Mouse (Mus musculus) hindbrain, embryonic 12.5 days (tissue): Measurements from ENCODE around the gene Vps29. TPM values are rescaled to one million over a fixed set of nuclear protein-coding genes. Genes with fewer than 3 reads are reported as not detected.
"Not testable (repeated sequence)": the region's sequence is repeated elsewhere in the genome, so short reads cannot be mapped to it uniquely, and the experiment has no call there.

Experiments used
- ATAC-seq: fragments of 200-750 bp; cut with Nextera tagmentation; 2 replicates; pipeline ENCODE4 v1.8.0; 2017; ENCODE audit warnings: moderate TSS enrichment; ENCODE audit not compliant: low FRiP score
- H3K27ac ChIP-seq: fragments of 300-500 bp; sonication (generic); 2 replicates; pipeline ENCODE4 v1.5.1; 2016; ENCODE audit warnings: mild to moderate bottlenecking
- H3K27me3 ChIP-seq: fragments of 300-500 bp; sonication (generic); 2 replicates; pipeline ENCODE4 v1.6.1; 2016; ENCODE audit warnings: mild to moderate bottlenecking
- H3K36me3 ChIP-seq: fragments of 300-500 bp; sonication (generic); 2 replicates; pipeline ENCODE4 v1.6.1; 2016; ENCODE audit warnings: mild to moderate bottlenecking
- H3K4me1 ChIP-seq: fragments of 300-500 bp; sonication (generic); 2 replicates; pipeline ENCODE4 v1.6.1; 2016
- H3K4me2 ChIP-seq: fragments of 300-500 bp; sonication (generic); replicated peaks from 2 replicates; pipeline ENCODE4 v1.6.1; 2016; ENCODE audit warnings: mild to moderate bottlenecking
- H3K4me3 ChIP-seq: fragments of 300-500 bp; sonication (generic); 2 replicates; pipeline ENCODE4 v1.5.1; 2016; ENCODE audit warnings: mild to moderate bottlenecking
- H3K9ac ChIP-seq: fragments of 300-500 bp; sonication (generic); 2 replicates; pipeline ENCODE4 v1.6.1; 2016; ENCODE audit warnings: mild to moderate bottlenecking, moderate library complexity
- H3K9me3 ChIP-seq: fragments of 300-500 bp; sonication (generic); replicated peaks from 2 replicates; pipeline ENCODE4 v1.6.1; 2016; ENCODE audit warnings: mild to moderate bottlenecking
- WGBS: fragments of 180-500 bp; shearing (Covaris S2); methylation state at CpG from one replicate; pipeline ENCODE4 v1.1.7; 2016; 5-methylcytosine and 5-hydroxymethylcytosine counted together
- polyA plus RNA-seq: library from polyadenylated mRNA; unstranded; fragments of >200 nt; fragmentation: Nextera tagmentation; extraction: Ambion mirVana; gene quantifications from 2 replicates; pipeline ENCODE4 v1.2.1, GENCODE M21; 2016

Vps29 gene
- polyA plus RNA-seq, 1 experiment from 2014 or later = 212 TPM

DNA sequence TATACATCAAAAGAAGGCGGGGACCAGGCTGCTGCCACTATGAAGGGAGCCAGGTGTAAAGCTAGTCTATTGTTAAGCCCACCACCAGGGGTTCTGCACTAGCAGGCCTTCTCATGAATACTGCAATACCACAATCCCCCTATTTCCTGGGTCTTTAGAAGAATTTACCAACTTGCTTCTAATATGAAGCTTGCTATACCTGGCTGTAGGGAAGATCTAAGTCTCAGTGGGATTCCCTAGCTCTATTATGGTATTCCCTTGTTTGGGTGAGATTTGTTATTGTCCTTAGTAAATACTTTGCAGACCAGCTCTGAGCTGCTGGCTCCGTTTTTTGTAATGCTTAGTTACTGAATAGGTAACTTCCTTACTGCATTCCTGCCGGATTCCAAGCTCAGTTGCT, 35.2 kb upstream of the Vps29 start:
- H3K36me3 ChIP-seq = peaks cover 25% of the 10 kb centered on the region

GRCm38 (mm10) chr5:122319474-122320204, 34.5 kb upstream of the Vps29 start:
- no peak overlapping the region for H3K9ac ChIP-seq
- H3K4me3 ChIP-seq = no peak overlapping the region
- H3K4me2 ChIP-seq = no peak overlapping the region
- H3K36me3 ChIP-seq = peaks cover 29% of the 10 kb centered on the region
- H3K4me1 ChIP-seq = peaks cover 3% of the 10 kb centered on the region; the same call in 1 of the 2 replicates
- no peaks in the 10 kb centered on the region for H3K9me3 ChIP-seq
- 79% methylated on average over 14 of the region's 14 CpGs for WGBS
- H3K27me3 ChIP-seq = no peaks in the 10 kb centered on the region
- H3K27ac ChIP-seq = no peak overlapping the region
- ATAC-seq = no peak

More for the DNA sequence above, 35.2 kb upstream of the Vps29 start:
- H3K4me3 ChIP-seq, H3K4me2 ChIP-seq, H3K9ac ChIP-seq, H3K4me1 ChIP-seq, H3K27ac ChIP-seq, ATAC-seq, H3K27me3 ChIP-seq, H3K9me3 ChIP-seq: not testable (repeated sequence)
- 78% methylated on average over 3 of the region's 3 CpGs for WGBS

GRCm38 (mm10) chr5:122320205-122320781, 33.9 kb upstream of the Vps29 start:
- Histone ChIP-seq H3K9me3 (no peaks in the 10 kb centered on the region), H3K4me3 (no peak overlapping the region), H3K9ac (no peak overlapping the region), H3K4me2 (no peak overlapping the region), H3K27ac (no peak overlapping the region), H3K4me1 (no peaks in the 10 kb centered on the region; the same call in 1 of the 2 replicates), H3K36me3 (peaks cover 31% of the 10 kb centered on the region), H3K27me3 (no peaks in the 10 kb centered on the region)
- ATAC-seq = no peak
- 82% methylated on average over 12 of the region's 12 CpGs for WGBS

- Histone ChIP-seq H3K9me3 (no peaks in the 10 kb centered on the region), H3K9ac (no peak overlapping the region), H3K4me3 (no peak overlapping the region), H3K4me2 (no peak overlapping the region), H3K27ac (no peak overlapping the region), H3K27me3 (no peaks in the 10 kb centered on the region), H3K4me1 (no peaks in the 10 kb centered on the region; the same call in 1 of the 2 replicates), H3K36me3 (peaks cover 39% of the 10 kb centered on the region)
- ATAC-seq = no peak
- 69% methylated on average over 8 of the region's 8 CpGs for WGBS
Observed at GRCm38 (mm10) chr5:122323523-122323922, 30.6 kb upstream of the Vps29 start.

GRCm38 (mm10) chr5:122324608-122325431, 29.3 kb upstream of the Vps29 start:
- no peak overlapping the region for H3K27ac ChIP-seq
- H3K9ac ChIP-seq = no peak overlapping the region
- H3K4me3 ChIP-seq = no peak overlapping the region
- no peaks in the 10 kb centered on the region; the same call in 1 of the 2 replicates for H3K4me1 ChIP-seq
- WGBS = 89% methylated on average over 23 of the region's 23 CpGs
- H3K4me2 ChIP-seq = no peak overlapping the region
- no peaks in the 10 kb centered on the region for H3K27me3 ChIP-seq
- H3K36me3 ChIP-seq = peaks cover 41% of the 10 kb centered on the region
- no peak for ATAC-seq
- no peaks in the 10 kb centered on the region for H3K9me3 ChIP-seq

GRCm38 (mm10) chr5:122325477-122325876, 28.7 kb upstream of the Vps29 start:
- Histone ChIP-seq H3K4me1 (no peaks in the 10 kb centered on the region), H3K9me3 (no peaks in the 10 kb centered on the region), H3K36me3 (peaks cover 34% of the 10 kb centered on the region), H3K27me3 (no peaks in the 10 kb centered on the region), H3K4me2 (no peak overlapping the region), H3K4me3 (no peak overlapping the region), H3K9ac (no peak overlapping the region), H3K27ac (no peak overlapping the region)
- no peak for ATAC-seq
- WGBS = 82% methylated on average over 8 of the region's 8 CpGs

DNA sequence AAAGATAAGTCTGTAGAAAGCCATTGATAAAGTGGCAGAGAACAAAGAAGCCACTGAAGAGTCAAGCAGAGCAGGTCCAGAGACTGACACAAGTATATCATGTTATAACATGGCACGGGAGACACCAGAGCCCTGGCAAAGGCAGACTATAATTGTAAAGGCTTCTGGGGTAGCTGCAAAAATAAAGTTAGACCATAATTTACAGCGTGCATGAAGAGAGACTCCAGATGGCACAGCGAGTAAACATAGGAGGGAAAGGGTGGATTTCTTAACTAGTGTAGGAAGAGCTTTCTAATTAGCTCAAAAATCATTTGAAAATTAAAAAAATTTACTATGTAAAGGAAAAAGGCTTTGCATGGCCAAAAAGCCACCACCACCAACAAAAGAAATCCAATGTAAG, 26.9 kb upstream of the Vps29 start:
- Histone ChIP-seq H3K9me3 (no peaks in the 10 kb centered on the region), H3K27ac (no peak overlapping the region), H3K9ac (no peak overlapping the region), H3K4me1 (no peaks in the 10 kb centered on the region), H3K27me3 (no peaks in the 10 kb centered on the region), H3K4me2 (no peak overlapping the region), H3K36me3 (peaks cover 24% of the 10 kb centered on the region), H3K4me3 (no peak overlapping the region)
- 95% methylated on average over 3 of the region's 3 CpGs for WGBS
- no peak for ATAC-seq

- H3K9me3 ChIP-seq = no peaks in the 10 kb centered on the region
- peaks cover 14% of the 10 kb centered on the region for H3K36me3 ChIP-seq
- no peak overlapping the region for H3K4me3 ChIP-seq
- no peak overlapping the region for H3K27ac ChIP-seq
- ATAC-seq = no peak
- H3K4me1 ChIP-seq = no peaks in the 10 kb centered on the region
- no peak overlapping the region for H3K4me2 ChIP-seq
- H3K9ac ChIP-seq = no peak overlapping the region
- H3K27me3 ChIP-seq = no peaks in the 10 kb centered on the region
- WGBS = 90% methylated on average over 4 of the region's 4 CpGs
Observed at GRCm38 (mm10) chr5:122330269-122330668, 23.9 kb upstream of the Vps29 start.

GRCm38 (mm10) chr5:122334682-122335081, 19.5 kb upstream of the Vps29 start:
- H3K27ac ChIP-seq = no peak overlapping the region
- ATAC-seq = no peak
- WGBS = 78% methylated on average over 3 of the region's 3 CpGs
- no peak overlapping the region for H3K4me3 ChIP-seq
- H3K9ac ChIP-seq = no peak overlapping the region
- no peaks in the 10 kb centered on the region for H3K36me3 ChIP-seq
- H3K4me1 ChIP-seq = no peaks in the 10 kb centered on the region
- H3K27me3 ChIP-seq = no peaks in the 10 kb centered on the region
- H3K4me2 ChIP-seq = no peak overlapping the region
- no peaks in the 10 kb centered on the region for H3K9me3 ChIP-seq

GRCm38 (mm10) chr5:122336554-122337294, 17.4 kb upstream of the Vps29 start:
- WGBS = 92% methylated on average over 7 of the region's 7 CpGs
- H3K4me1 ChIP-seq = no peaks in the 10 kb centered on the region

GRCm38 (mm10) chr5:122342874-122343273, 11.3 kb upstream of the Vps29 start:
- Histone ChIP-seq H3K9me3 (no peaks in the 10 kb centered on the region), H3K27me3 (no peaks in the 10 kb centered on the region), H3K27ac (no peak overlapping the region), H3K4me2 (no peak overlapping the region), H3K4me3 (no peak overlapping the region), H3K4me1 (no peaks in the 10 kb centered on the region), H3K36me3 (no peaks in the 10 kb centered on the region), H3K9ac (no peak overlapping the region)
- 73% methylated on average over 1 of the region's 1 CpGs for WGBS
- ATAC-seq = no peak

More at GRCm38 (mm10) chr5:122336554-122337294, 17.4 kb upstream of the Vps29 start:
- no peak for ATAC-seq
- H3K4me3 ChIP-seq = no peak overlapping the region
- H3K9me3 ChIP-seq = no peaks in the 10 kb centered on the region
- H3K9ac ChIP-seq = no peak overlapping the region
- no peaks in the 10 kb centered on the region for H3K36me3 ChIP-seq
- H3K4me2 ChIP-seq = no peak overlapping the region
- H3K27me3 ChIP-seq = no peaks in the 10 kb centered on the region
- H3K27ac ChIP-seq = no peak overlapping the region

- no peaks in the 10 kb centered on the region for H3K9me3 ChIP-seq
- WGBS = 57% methylated on average over 7 of the region's 7 CpGs
- H3K4me2 ChIP-seq = no peak overlapping the region
- H3K36me3 ChIP-seq = no peaks in the 10 kb centered on the region
- no peak for ATAC-seq
- no peak overlapping the region for H3K27ac ChIP-seq
- no peaks in the 10 kb centered on the region for H3K27me3 ChIP-seq
- H3K4me1 ChIP-seq = no peaks in the 10 kb centered on the region
- H3K9ac ChIP-seq = no peak overlapping the region
- H3K4me3 ChIP-seq = no peak overlapping the region
Observed at GRCm38 (mm10) chr5:122343768-122344167, 10.4 kb upstream of the Vps29 start.
